In genomic region chrX:129776761-129777160, GRCm38 (mm10) we compare ENCODE assay signal across 1 mouse cellular context.
TF ChIP-seq lines count a peak whose summit lies in the region.

No protein-coding gene starts in this region.

TF ChIP-seq in MEL, 35 proteins besides CTCF, POLR2A, EP300 and RAD21 (continued from another document):
- no peak for TF ChIP-seq NRF1 (IDR thresholded peaks at IDR 0.05; ENCODE audit: insufficient read depth, low read depth, low read length, poor library complexity, severe bottlenecking)
- no peak for TF ChIP-seq E2F4 (IDR thresholded peaks at IDR 0.05; ENCODE audit: borderline replicate concordance, low read depth, low read length)
- TF ChIP-seq ZMIZ1 (IDR thresholded peaks at IDR 0.05; ENCODE audit: low read depth, low read length): no peak
- TF ChIP-seq UBTF (IDR thresholded peaks at IDR 0.05; ENCODE audit: borderline replicate concordance, insufficient read depth, low read depth, low read length): no peak
- TF ChIP-seq MYB (IDR thresholded peaks at IDR 0.05; ENCODE audit: low read depth, low read length): no peak
- no peak for TF ChIP-seq USF2 (IDR thresholded peaks at IDR 0.05; ENCODE audit: borderline replicate concordance in 1 of 2, insufficient read depth in 1 of 2, low read depth in 1 of 2, low read length in 2 of 2)
- no peak for TF ChIP-seq TBP (IDR thresholded peaks at IDR 0.05; ENCODE audit: low read depth, low read length)
- TF ChIP-seq USF1 (IDR thresholded peaks at IDR 0.05; ENCODE audit: low read depth, low read length): no peak
- TF ChIP-seq BHLHE40 (IDR thresholded peaks at IDR 0.05; ENCODE audit: borderline replicate concordance, low read depth, low read length): no peak
- TF ChIP-seq GATA1 (IDR thresholded peaks at IDR 0.05; ENCODE audit: low read depth, low read length): peak; percentile 80
- TF ChIP-seq MAZ (IDR thresholded peaks at IDR 0.05; ENCODE audit: low read depth, low read length): no peak
- no peak for TF ChIP-seq KAT2A (conservative IDR thresholded peaks at IDR 0.05; ENCODE audit: low read depth, low read length)
- TF ChIP-seq JUND (IDR thresholded peaks at IDR 0.05; ENCODE audit: low read depth, low read length): no peak; the same call in 1 of the 2 replicates
- TF ChIP-seq MYC (IDR thresholded peaks at IDR 0.05; ENCODE audit: low read depth, low read length): no peak
- no peak for TF ChIP-seq ZKSCAN1 (IDR thresholded peaks at IDR 0.05; ENCODE audit: low read depth, low read length)
- no peak for TF ChIP-seq TAL1 (IDR thresholded peaks at IDR 0.05; ENCODE audit: low read length)
